ENCODE assay signal across 8 mouse cellular contexts in the genomic region with DNA sequence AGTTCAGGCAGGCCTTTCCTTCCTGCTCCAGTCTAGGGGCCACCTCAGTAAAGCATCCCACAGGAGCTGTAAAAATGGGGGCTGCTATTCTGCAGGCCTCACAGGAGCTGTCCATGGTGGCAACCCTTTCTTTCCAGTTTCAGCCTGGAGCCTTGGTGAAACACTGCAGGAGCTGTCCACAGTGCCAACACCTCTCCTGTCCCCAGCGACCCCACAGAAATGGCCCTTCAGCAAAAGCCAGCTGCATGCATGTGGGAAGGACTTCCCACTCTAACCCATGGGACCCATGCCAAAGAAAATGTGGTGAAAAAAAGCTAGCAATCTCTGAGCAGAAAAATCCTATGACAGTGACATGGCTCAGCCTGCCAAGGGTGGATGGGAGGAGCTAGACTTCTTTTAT. TPM values are rescaled to one million over a fixed set of nuclear protein-coding genes. Genes with fewer than 3 reads are reported as not detected.
DNase-seq lines count a peak whose midpoint lies in the region; ATAC-seq and TF ChIP-seq lines count a peak whose summit lies in the region.

No protein-coding gene starts in this region.

- H3K79me2 ChIP-seq in CH12.LX (replicated peaks; ENCODE audit: control insufficient read depth, extremely low read depth, insufficient read depth, poor library complexity, severe bottlenecking), result no peaks in the 10 kb centered on the region

- no peak for TF ChIP-seq EP300 in CH12.LX (IDR thresholded peaks at IDR 0.05; ENCODE audit: low read length)

- no peak for ATAC-seq in hindbrain, postnatal 0 days
- ATAC-seq in hindbrain, embryonic 14.5 days (ENCODE audit: low FRiP score), result no peak
- ATAC-seq in embryonic facial prominence, embryonic 14.5 days (ENCODE audit: low read depth), result no peak
- no peak for ATAC-seq in cerebellum, adult (ENCODE audit: insufficient number of reproducible peaks, low FRiP score, low TSS enrichment)
- no peak for ATAC-seq in CD4-positive, CD25-positive, alpha-beta regulatory T cell, adult 4 months

- no peaks in the 10 kb centered on the region for H3K36me3 ChIP-seq in hindbrain, postnatal 0 days (ENCODE audit: insufficient read depth, low read length)
- H3K36me3 ChIP-seq in hindbrain, embryonic 14.5 days (replicated peaks; ENCODE audit: control insufficient read depth, insufficient read depth), result no peaks in the 10 kb centered on the region
- H3K36me3 ChIP-seq in CH12.LX (replicated peaks in 1 of 2; ENCODE audit: control insufficient read depth in 1 of 2, insufficient read depth in 1 of 2, low read length in 1 of 2), result peaks cover 0 to 12% of the 10 kb centered on the region in 2 experiments
- no peaks in the 10 kb centered on the region for H3K36me3 ChIP-seq in embryonic facial prominence, embryonic 14.5 days (ENCODE audit: control insufficient read depth, insufficient read depth, low read length)

- no peak overlapping the region for H3K9ac ChIP-seq in hindbrain, postnatal 0 days (replicated peaks; ENCODE audit: low read length)
- no peak overlapping the region for H3K9ac ChIP-seq in hindbrain, embryonic 14.5 days
- no peak overlapping the region for H3K9ac ChIP-seq in CH12.LX (ENCODE audit: insufficient read depth, low read depth)
- no peak overlapping the region for H3K9ac ChIP-seq in embryonic facial prominence, embryonic 14.5 days (ENCODE audit: low read depth, low read length)

- 13% methylated on average over 1 of the region's 1 CpGs for WGBS in hindbrain, postnatal 0 days
- 21% methylated on average over 1 of the region's 1 CpGs for WGBS in hindbrain, embryonic 14.5 days
- 5% methylated on average over 1 of the region's 1 CpGs for WGBS in embryonic facial prominence, embryonic 14.5 days

- no peak overlapping the region for H3K27ac ChIP-seq in hindbrain, postnatal 0 days
- no peak overlapping the region for H3K27ac ChIP-seq in hindbrain, embryonic 14.5 days
- no peak overlapping the region for H3K27ac ChIP-seq in CH12.LX (ENCODE audit: insufficient read depth, low read depth)
- no peak overlapping the region for H3K27ac ChIP-seq in embryonic facial prominence, embryonic 14.5 days (replicated peaks; ENCODE audit: low read depth, low read length)

- 0 out of 2 replicates have a peak, but pooled peaks cover 4% of the 10 kb centered on the region for H3K27me3 ChIP-seq in hindbrain, postnatal 0 days (ENCODE audit: insufficient read depth, low read length)
- peaks cover 16% of the 10 kb centered on the region for H3K27me3 ChIP-seq in hindbrain, embryonic 14.5 days (ENCODE audit: control insufficient read depth, insufficient read depth, low read length)
- no peaks in the 10 kb centered on the region for H3K27me3 ChIP-seq in CH12.LX (replicated peaks)
- H3K27me3 ChIP-seq in embryonic facial prominence, embryonic 14.5 days (replicated peaks; ENCODE audit: control insufficient read depth, insufficient read depth, low read length), result peaks cover 22% of the 10 kb centered on the region

- TF ChIP-seq POLR2A in CH12.LX (IDR thresholded peaks at IDR 0.05; ENCODE audit: low read depth, low read length), result no peak

- no peaks in the 10 kb centered on the region for H3K4me1 ChIP-seq in hindbrain, postnatal 0 days (ENCODE audit: insufficient read depth, low read length)
- H3K4me1 ChIP-seq in hindbrain, embryonic 14.5 days (replicated peaks; ENCODE audit: control insufficient read depth, insufficient read depth, low read length), result no peaks in the 10 kb centered on the region
- H3K4me1 ChIP-seq in CH12.LX (ENCODE audit: control insufficient read depth in 1 of 2, insufficient read depth in 2 of 2), result peaks cover 0 to 5% of the 10 kb centered on the region in 2 experiments; a peak in 2 of 4 replicates
- H3K4me1 ChIP-seq in embryonic facial prominence, embryonic 14.5 days (ENCODE audit: control insufficient read depth, insufficient read depth, low read length), result no peaks in the 10 kb centered on the region

- dilution Hi-C loops in CH12.LX (cut with MboI; ENCODE audit: extremely low pct_ligation_motif_present, extremely low pct_unique_long_range_greater_than_20kb, low sequenced_read_pairs), result loop anchor here (5.0 kb wide), 1 partner anchor 1300 kb away; no protein-coding TSS in a partner anchor

- no peak overlapping the region for H3K4me3 ChIP-seq in hindbrain, postnatal 0 days (ENCODE audit: low read length)
- no peak overlapping the region for H3K4me3 ChIP-seq in hindbrain, embryonic 14.5 days (replicated peaks; ENCODE audit: low read length)
- no peak overlapping the region for H3K4me3 ChIP-seq in CH12.LX (replicated peaks in 1 of 3; ENCODE audit: low read depth in 2 of 3, low read length in 2 of 3, poor library complexity in 1 of 3)
- no peak overlapping the region for H3K4me3 ChIP-seq in embryonic facial prominence, embryonic 14.5 days (ENCODE audit: low read depth, low read length)

- peak; percentile 16 for DNase-seq in hindbrain, postnatal 0 days (ENCODE audit: low spot score)
- no peak for DNase-seq in hindbrain, embryonic 14.5 days (ENCODE audit: low spot score)
- DNase-seq in 3T3-L1 (ENCODE audit: low read depth, low spot score), result peak; percentile 68
- no peak for DNase-seq in CH12.LX (ENCODE audit: extremely low read depth)
- DNase-seq in embryonic facial prominence, embryonic 14.5 days (ENCODE audit: low spot score), result peak; percentile 71
- no peak for DNase-seq in right cerebral cortex, adult 2 months (ENCODE audit: low spot score in 2 of 2)

- H3K4me2 ChIP-seq in hindbrain, postnatal 0 days (ENCODE audit: low read depth, low read length), result no peak overlapping the region
- no peak overlapping the region for H3K4me2 ChIP-seq in hindbrain, embryonic 14.5 days (replicated peaks)
- no peak overlapping the region for H3K4me2 ChIP-seq in CH12.LX (ENCODE audit: insufficient read depth, low read depth, poor library complexity, severe bottlenecking)
- H3K4me2 ChIP-seq in embryonic facial prominence, embryonic 14.5 days (ENCODE audit: low read depth, low read length), result no peak overlapping the region

- no peak for TF ChIP-seq RAD21 in CH12.LX (IDR thresholded peaks at IDR 0.05; ENCODE audit: low read depth, low read length)

- no peaks in the 10 kb centered on the region for H3K9me3 ChIP-seq in hindbrain, postnatal 0 days (ENCODE audit: low read length)
- H3K9me3 ChIP-seq in hindbrain, embryonic 14.5 days (ENCODE audit: control insufficient read depth, low read length), result no peaks in the 10 kb centered on the region
- H3K9me3 ChIP-seq in CH12.LX (replicated peaks; ENCODE audit: low read length), result peaks cover 4% of the 10 kb centered on the region
- no peaks in the 10 kb centered on the region; the same call in 1 of the 2 replicates for H3K9me3 ChIP-seq in embryonic facial prominence, embryonic 14.5 days (ENCODE audit: control insufficient read depth, low read length)

- no peak for TF ChIP-seq CTCF in hindbrain, postnatal 0 days (IDR thresholded peaks at IDR 0.05; ENCODE audit: low read depth)
- no peak for TF ChIP-seq CTCF in CH12.LX (conservative IDR thresholded peaks at IDR 0.05 in 1 of 2, IDR thresholded peaks at IDR 0.05 in 1 of 2; ENCODE audit: low read depth in 2 of 2, low read length in 2 of 2)

- in situ Hi-C loops in CH12.LX (cut with MboI; ENCODE audit: low pct_ligation_motif_present, low pct_unique_long_range_greater_than_20kb, low sequenced_read_pairs), result loop anchor here (5.0 kb wide), 1 partner anchor 1300 kb away; no protein-coding TSS in a partner anchor

RNA-seq across cellular contexts. Expression of a gene that starts 16.9 kb away (rescaled TPM):
- 1,180 and 1,309 TPM in 2 replicates for total RNA-seq in hindbrain, postnatal 0 days (2014; rRNA removed)
- polyA plus RNA-seq in hindbrain, postnatal 0 days (2015; fragmentation: Nextera tagmentation; extraction: Ambion mirVana), result 904 and 918 TPM in 2 replicates
- polyA plus RNA-seq in hindbrain, embryonic 14.5 days (2014; fragmentation: Nextera tagmentation; extraction: Ambion mirVana), result 804 and 966 TPM in 2 replicates
- total RNA-seq in CH12.LX (2012; rRNA removed) (302 and 359 TPM in 2 replicates), CH12.LX (2014; rRNA removed) (205 and 246 TPM in 2 replicates)
- polyA plus RNA-seq in CH12.LX (2012; ENCODE audit: insufficient read length, low read depth), result 913 and 991 TPM in 2 replicates
- polyA plus RNA-seq in embryonic facial prominence, embryonic 14.5 days (2014; fragmentation: Nextera tagmentation; extraction: Ambion mirVana), result 2,078 and 2,095 TPM in 2 replicates
- polyA plus RNA-seq in CD4-positive, CD25-positive, alpha-beta regulatory T cell, adult 4 months (2017; shearing (Covaris generic)), result 1,000 to 10,000 TPM; 6,766 to 6,959 TPM

RNA-seq across cellular contexts. Expression of a gene that starts 17.1 kb away (rescaled TPM):
- total RNA-seq in hindbrain, postnatal 0 days (2014; rRNA removed), result 55.6 and 57.4 TPM in 2 replicates
- polyA plus RNA-seq in hindbrain, postnatal 0 days (2015; fragmentation: Nextera tagmentation; extraction: Ambion mirVana), result 62.1 and 63.2 TPM in 2 replicates
- 56.0 and 56.6 TPM in 2 replicates for polyA plus RNA-seq in hindbrain, embryonic 14.5 days (2014; fragmentation: Nextera tagmentation; extraction: Ambion mirVana)
- total RNA-seq in CH12.LX (2012; rRNA removed) (38.2 and 39.9 TPM in 2 replicates), CH12.LX (2014; rRNA removed) (34.3 and 40.6 TPM in 2 replicates)
- 73.6 and 76.1 TPM in 2 replicates for polyA plus RNA-seq in CH12.LX (2012; ENCODE audit: insufficient read length, low read depth)
- 38.6 and 41.6 TPM in 2 replicates for polyA plus RNA-seq in embryonic facial prominence, embryonic 14.5 days (2014; fragmentation: Nextera tagmentation; extraction: Ambion mirVana)
- 10 to 100 TPM; 27.4 to 47.4 TPM for polyA plus RNA-seq in CD4-positive, CD25-positive, alpha-beta regulatory T cell, adult 4 months (2017; shearing (Covaris generic))

RNA-seq across cellular contexts. Expression of a gene that starts 21.4 kb away (rescaled TPM):
- total RNA-seq in hindbrain, postnatal 0 days (2014; rRNA removed), result 8.9 and 12.3 TPM in 2 replicates
- polyA plus RNA-seq in hindbrain, postnatal 0 days (2015; fragmentation: Nextera tagmentation; extraction: Ambion mirVana), result 10.7 and 11.6 TPM in 2 replicates
- polyA plus RNA-seq in hindbrain, embryonic 14.5 days (2014; fragmentation: Nextera tagmentation; extraction: Ambion mirVana), result 7.8 and 9.2 TPM in 2 replicates
- 3.7 and 4.5 TPM in 2 replicates for total RNA-seq in CH12.LX (2012; rRNA removed)
- 4.2 and 5.2 TPM in 2 replicates for total RNA-seq in CH12.LX (2014; rRNA removed)
- polyA plus RNA-seq in CH12.LX (2012; ENCODE audit: insufficient read length, low read depth), result 4.6 and 6.2 TPM in 2 replicates
- polyA plus RNA-seq in embryonic facial prominence, embryonic 14.5 days (2014; fragmentation: Nextera tagmentation; extraction: Ambion mirVana), result 4.4 and 5.7 TPM in 2 replicates
- 10 to 100 TPM; 13.2 to 21.0 TPM for polyA plus RNA-seq in CD4-positive, CD25-positive, alpha-beta regulatory T cell, adult 4 months (2017; shearing (Covaris generic))

RNA-seq across cellular contexts. Expression of a gene that starts 27.5 kb away (rescaled TPM):
- total RNA-seq in hindbrain, postnatal 0 days (2014; rRNA removed), result 21.6 and 33.2 TPM in 2 replicates
- 23.9 and 26.2 TPM in 2 replicates for polyA plus RNA-seq in hindbrain, postnatal 0 days (2015; fragmentation: Nextera tagmentation; extraction: Ambion mirVana)
- polyA plus RNA-seq in hindbrain, embryonic 14.5 days (2014; fragmentation: Nextera tagmentation; extraction: Ambion mirVana), result 12.5 and 16.5 TPM in 2 replicates
- total RNA-seq in CH12.LX (2012; rRNA removed) (1,488 and 1,753 TPM in 2 replicates), CH12.LX (2014; rRNA removed) (1,386 and 1,734 TPM in 2 replicates)
- 2,472 and 2,496 TPM in 2 replicates for polyA plus RNA-seq in CH12.LX (2012; ENCODE audit: insufficient read length, low read depth)
- 20.8 and 30.8 TPM in 2 replicates for polyA plus RNA-seq in embryonic facial prominence, embryonic 14.5 days (2014; fragmentation: Nextera tagmentation; extraction: Ambion mirVana)
- polyA plus RNA-seq in CD4-positive, CD25-positive, alpha-beta regulatory T cell, adult 4 months (2017; shearing (Covaris generic)), result 1,000 to 10,000 TPM; 5,395 to 7,513 TPM

RNA-seq across cellular contexts. Expression of a gene that starts 32.2 kb away (rescaled TPM):
- total RNA-seq in hindbrain, postnatal 0 days (2014; rRNA removed), result 16.6 and 16.8 TPM in 2 replicates
- 16.7 and 17.9 TPM in 2 replicates for polyA plus RNA-seq in hindbrain, postnatal 0 days (2015; fragmentation: Nextera tagmentation; extraction: Ambion mirVana)
- polyA plus RNA-seq in hindbrain, embryonic 14.5 days (2014; fragmentation: Nextera tagmentation; extraction: Ambion mirVana), result 15.6 and 19.5 TPM in 2 replicates
- 49.7 and 64.5 TPM in 2 replicates for total RNA-seq in CH12.LX (2012; rRNA removed)
- total RNA-seq in CH12.LX (2014; rRNA removed), result 36.8 and 39.8 TPM in 2 replicates
- polyA plus RNA-seq in CH12.LX (2012; ENCODE audit: insufficient read length, low read depth), result 69.4 and 72.4 TPM in 2 replicates
- 15.4 and 20.2 TPM in 2 replicates for polyA plus RNA-seq in embryonic facial prominence, embryonic 14.5 days (2014; fragmentation: Nextera tagmentation; extraction: Ambion mirVana)
- 10 to 100 TPM; 11.5 to 14.3 TPM for polyA plus RNA-seq in CD4-positive, CD25-positive, alpha-beta regulatory T cell, adult 4 months (2017; shearing (Covaris generic))

Comparison
In these comparisons a context has a peak if more than half of its experiments do, and no peak if none do; other contexts are left out.
1. DNase-seq: peak in hindbrain, postnatal 0 days (single experiment), 3T3-L1 (single experiment) and embryonic facial prominence, embryonic 14.5 days (single experiment); none in hindbrain, embryonic 14.5 days (single experiment), CH12.LX (single experiment) and right cerebral cortex, adult 2 months (0 of 2).